Mouse (Mus musculus) neural tube, embryonic 12.5 days (tissue): ENCODE measurements around the gene Syk. TPM values are rescaled to one million over a fixed set of nuclear protein-coding genes. Genes with fewer than 3 reads are reported as not detected.

Experiments used
- ATAC-seq: fragments of 200-750 bp; cut with Nextera tagmentation; 2 replicates; pipeline ENCODE4 v1.8.0; 2017; ENCODE audit warnings: low read depth, mild to moderate bottlenecking, moderate TSS enrichment, moderate library complexity; ENCODE audit not compliant: low FRiP score
- H3K27ac ChIP-seq: fragments of 300-500 bp; sonication (generic); 2 replicates; pipeline ENCODE4 v1.5.1; 2016
- H3K27me3 ChIP-seq: fragments of 300-500 bp; sonication (generic); replicated peaks from 2 replicates; pipeline ENCODE4 v1.6.1; 2016; ENCODE audit warnings: mild to moderate bottlenecking
- H3K36me3 ChIP-seq: fragments of 300-500 bp; sonication (generic); 2 replicates; pipeline ENCODE4 v1.6.1; 2016; ENCODE audit warnings: mild to moderate bottlenecking
- H3K4me1 ChIP-seq: fragments of 300-500 bp; sonication (generic); 2 replicates; pipeline ENCODE4 v1.6.1; 2016
- H3K4me2 ChIP-seq: fragments of 300-500 bp; sonication (generic); replicated peaks from 2 replicates; pipeline ENCODE4 v1.6.1; 2016; ENCODE audit warnings: mild to moderate bottlenecking
- H3K4me3 ChIP-seq: fragments of 300-500 bp; sonication (generic); 2 replicates; pipeline ENCODE4 v1.5.1; 2016
- H3K9ac ChIP-seq: fragments of 300-500 bp; sonication (generic); 2 replicates; pipeline ENCODE4 v1.6.1; 2016; ENCODE audit warnings: mild to moderate bottlenecking
- H3K9me3 ChIP-seq: fragments of 300-500 bp; sonication (generic); 2 replicates; pipeline ENCODE4 v1.6.1; 2016; ENCODE audit warnings: mild to moderate bottlenecking
- WGBS: fragments of 180-500 bp; shearing (Covaris S2); methylation state at CpG from one replicate; pipeline ENCODE4 v1.1.7; 2016; 5-methylcytosine and 5-hydroxymethylcytosine counted together
- polyA plus RNA-seq: library from polyadenylated mRNA; unstranded; fragments of >200 nt; fragmentation: Nextera tagmentation; extraction: Ambion mirVana; gene quantifications from 2 replicates; pipeline ENCODE4 v1.2.1, GENCODE M21; 2016

The Syk gene
- polyA plus RNA-seq, 1 experiment from 2014 or later, result 3.0 TPM

DNA sequence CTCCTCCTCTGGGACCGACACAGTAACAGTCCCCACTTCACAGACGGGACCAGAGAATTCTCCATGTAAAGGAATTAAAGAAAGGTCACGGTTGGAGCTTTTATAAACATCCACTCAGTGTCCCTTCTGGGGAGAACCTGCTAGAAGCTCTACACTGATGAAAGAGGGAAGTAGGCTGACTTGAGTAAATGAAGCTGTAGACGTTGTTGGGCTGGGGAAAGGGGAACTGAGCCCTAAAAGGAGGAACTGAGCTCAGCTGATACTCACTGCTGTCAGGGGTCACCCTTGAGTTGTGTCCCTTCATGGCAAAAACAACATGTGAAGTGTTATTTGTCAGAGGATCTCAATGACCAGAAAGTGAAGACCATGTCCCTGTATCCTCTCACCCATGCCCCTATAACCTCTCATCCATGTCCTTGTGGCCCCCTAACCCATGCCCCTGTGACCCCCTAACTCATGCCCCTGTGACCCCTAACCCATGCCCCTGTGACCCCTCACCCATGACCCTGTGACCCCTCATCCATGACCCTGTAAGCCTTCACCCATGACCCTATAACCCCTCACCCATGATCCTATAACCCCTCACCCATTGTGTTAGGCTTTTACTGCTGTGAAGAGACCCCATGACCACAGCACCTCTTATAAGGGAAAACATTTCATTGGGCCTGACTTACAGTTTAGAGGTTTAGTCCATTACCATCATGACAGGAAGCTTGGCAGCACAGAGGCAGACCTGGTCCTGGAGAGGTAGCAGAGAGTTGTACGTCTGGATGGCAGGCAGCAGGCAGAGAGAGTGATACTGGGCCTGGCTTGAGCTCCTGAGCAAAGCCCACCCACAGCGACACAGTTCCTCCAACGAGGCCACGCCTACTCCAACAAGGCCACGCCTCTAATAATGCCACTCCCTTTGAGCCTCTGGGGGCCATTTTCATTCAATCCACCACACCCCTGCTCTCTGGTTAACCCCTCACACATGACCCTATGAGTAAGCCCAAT lies 10.2 kb upstream of the Syk start:
- no peak overlapping the region for H3K27ac ChIP-seq
- H3K36me3 ChIP-seq, result no peaks in the 10 kb centered on the region
- no peak overlapping the region for H3K9ac ChIP-seq
- no peak for ATAC-seq
- H3K9me3 ChIP-seq, result no peaks in the 10 kb centered on the region
- 79% methylated on average over 9 of the region's 9 CpGs for WGBS
- no peak overlapping the region for H3K4me2 ChIP-seq
- H3K27me3 ChIP-seq, result no peaks in the 10 kb centered on the region
- H3K4me1 ChIP-seq, result no peaks in the 10 kb centered on the region
- H3K4me3 ChIP-seq, result no peak overlapping the region

DNA sequence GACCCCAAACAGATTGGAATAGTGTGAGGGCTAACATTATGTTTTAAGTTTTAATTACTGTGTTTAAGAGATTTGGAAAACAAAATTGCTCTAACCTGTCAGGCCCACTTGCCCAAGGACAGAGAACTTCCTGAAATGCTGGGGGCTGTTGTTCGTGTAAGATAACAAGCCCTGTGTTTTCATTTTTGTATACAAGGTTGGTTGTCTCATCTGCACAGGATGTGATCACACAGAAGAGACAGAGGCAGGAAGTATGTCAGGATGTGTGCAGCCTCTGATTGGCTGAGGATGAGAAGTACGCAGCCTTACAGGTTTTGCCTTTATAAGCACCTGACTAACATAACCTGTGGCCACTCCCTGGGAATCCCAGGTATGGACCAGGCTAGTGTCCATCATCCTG lies 8.7 kb upstream of the Syk start:
- Histone ChIP-seq H3K27ac (no peak overlapping the region), H3K27me3 (no peaks in the 10 kb centered on the region), H3K36me3 (no peaks in the 10 kb centered on the region), H3K4me2 (no peak overlapping the region), H3K9me3 (no peaks in the 10 kb centered on the region), H3K4me1 (no peaks in the 10 kb centered on the region), H3K4me3 (no peak overlapping the region), H3K9ac (no peak overlapping the region)
- WGBS, result 94% methylated on average over 2 of the region's 2 CpGs
- ATAC-seq, result no peak

- no peak overlapping the region for H3K9ac ChIP-seq
- ATAC-seq, result no peak
- H3K4me3 ChIP-seq, result no peak overlapping the region
- no peak overlapping the region for H3K4me2 ChIP-seq
- no peaks in the 10 kb centered on the region for H3K36me3 ChIP-seq
- H3K27me3 ChIP-seq, result no peaks in the 10 kb centered on the region
- WGBS, result 82% methylated on average over 6 of the region's 6 CpGs
- H3K9me3 ChIP-seq, result no peaks in the 10 kb centered on the region
- no peaks in the 10 kb centered on the region for H3K4me1 ChIP-seq
- H3K27ac ChIP-seq, result no peak overlapping the region
Observed at GRCm38 (mm10) chr13:52575483-52575882, 7.5 kb upstream of the Syk start.

- no peaks in the 10 kb centered on the region for H3K27me3 ChIP-seq
- H3K4me2 ChIP-seq, result no peak overlapping the region
- no peak overlapping the region for H3K9ac ChIP-seq
- H3K4me1 ChIP-seq, result no peaks in the 10 kb centered on the region
- H3K36me3 ChIP-seq, result no peaks in the 10 kb centered on the region
- H3K9me3 ChIP-seq, result no peaks in the 10 kb centered on the region
- ATAC-seq, result no peak
- no peak overlapping the region for H3K27ac ChIP-seq
- no peak overlapping the region for H3K4me3 ChIP-seq
- 77% methylated on average over 7 of the region's 7 CpGs for WGBS
Observed at GRCm38 (mm10) chr13:52576021-52576614, 6.9 kb upstream of the Syk start.

DNA sequence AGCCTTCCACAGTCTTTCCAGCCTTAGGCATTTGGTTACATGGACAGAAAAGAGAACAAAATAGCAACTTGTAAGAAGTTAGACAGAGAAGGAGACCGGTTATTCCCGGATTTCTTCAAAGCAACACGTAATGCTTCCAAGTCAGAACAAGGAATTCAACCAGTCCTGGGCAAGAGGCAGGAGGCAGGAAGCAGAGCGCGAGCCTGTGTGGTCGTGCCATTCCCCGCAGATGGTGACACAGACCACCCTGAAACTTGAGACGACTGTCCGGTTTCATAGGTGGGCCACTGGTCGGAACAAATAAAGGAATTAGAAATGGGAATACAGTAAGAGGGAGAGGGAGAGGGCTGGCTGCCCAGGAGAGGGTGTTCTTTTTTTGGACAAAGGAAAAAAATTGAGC lies 6.1 kb upstream of the Syk start:
- no peak overlapping the region for H3K4me2 ChIP-seq
- H3K4me3 ChIP-seq, result no peak overlapping the region
- ATAC-seq, result no peak
- no peaks in the 10 kb centered on the region for H3K9me3 ChIP-seq
- no peak overlapping the region for H3K27ac ChIP-seq
- H3K4me1 ChIP-seq, result no peaks in the 10 kb centered on the region
- no peaks in the 10 kb centered on the region for H3K27me3 ChIP-seq
- H3K36me3 ChIP-seq, result no peaks in the 10 kb centered on the region
- H3K9ac ChIP-seq, result no peak overlapping the region
- 54% methylated on average over 10 of the region's 10 CpGs for WGBS

DNA sequence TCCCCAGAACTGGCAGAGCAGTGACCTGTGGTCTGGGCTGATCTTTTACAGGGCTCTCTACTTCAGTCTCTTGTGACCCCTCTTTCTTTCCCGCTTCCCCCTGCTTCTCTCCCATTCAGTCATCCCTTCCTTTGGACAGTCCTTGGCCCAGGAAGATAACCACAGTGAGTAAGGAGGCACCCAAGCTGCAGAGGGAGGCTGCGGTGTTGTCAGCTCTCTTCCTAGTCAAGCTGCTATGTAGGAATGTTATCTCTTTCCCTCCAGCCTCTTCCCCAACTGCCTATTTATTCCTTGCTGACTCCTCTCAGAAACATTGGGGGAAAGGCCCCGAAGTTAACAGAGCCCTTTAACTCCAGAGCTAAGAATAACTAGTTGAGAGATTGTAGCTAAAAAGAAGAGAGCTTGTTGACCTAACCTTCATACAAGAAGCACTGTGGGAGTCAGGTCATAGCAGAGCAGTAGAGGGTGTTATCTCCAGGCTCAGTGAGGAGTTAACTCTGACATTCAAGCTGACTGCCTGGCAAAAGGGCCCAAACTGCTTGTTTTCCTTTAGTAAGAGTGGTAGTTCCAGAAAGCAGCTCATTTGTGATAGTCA lies 5.5 kb upstream of the Syk start:
- ATAC-seq, result no peak
- H3K9me3 ChIP-seq, result no peaks in the 10 kb centered on the region
- no peak overlapping the region for H3K27ac ChIP-seq
- no peaks in the 10 kb centered on the region for H3K4me1 ChIP-seq
- no peak overlapping the region for H3K9ac ChIP-seq
- H3K4me2 ChIP-seq, result no peak overlapping the region
- H3K27me3 ChIP-seq, result peaks cover 1% of the 10 kb centered on the region
- H3K36me3 ChIP-seq, result no peaks in the 10 kb centered on the region
- 85% methylated on average over 3 of the region's 3 CpGs for WGBS
- no peak overlapping the region for H3K4me3 ChIP-seq

- H3K9ac ChIP-seq, result no peak overlapping the region
- H3K4me1 ChIP-seq, result peaks cover 4% of the 10 kb centered on the region; the same call in 1 of the 2 replicates
- no peaks in the 10 kb centered on the region for H3K9me3 ChIP-seq
- H3K4me3 ChIP-seq, result no peak overlapping the region
- H3K4me2 ChIP-seq, result no peak overlapping the region
- no peaks in the 10 kb centered on the region for H3K36me3 ChIP-seq
- no peak overlapping the region for H3K27ac ChIP-seq
- 38% methylated on average over 4 of the region's 4 CpGs for WGBS
- H3K27me3 ChIP-seq, result peaks cover 6% of the 10 kb centered on the region
- no peak for ATAC-seq
Observed at GRCm38 (mm10) chr13:52577939-52578338, 5.0 kb upstream of the Syk start.

DNA sequence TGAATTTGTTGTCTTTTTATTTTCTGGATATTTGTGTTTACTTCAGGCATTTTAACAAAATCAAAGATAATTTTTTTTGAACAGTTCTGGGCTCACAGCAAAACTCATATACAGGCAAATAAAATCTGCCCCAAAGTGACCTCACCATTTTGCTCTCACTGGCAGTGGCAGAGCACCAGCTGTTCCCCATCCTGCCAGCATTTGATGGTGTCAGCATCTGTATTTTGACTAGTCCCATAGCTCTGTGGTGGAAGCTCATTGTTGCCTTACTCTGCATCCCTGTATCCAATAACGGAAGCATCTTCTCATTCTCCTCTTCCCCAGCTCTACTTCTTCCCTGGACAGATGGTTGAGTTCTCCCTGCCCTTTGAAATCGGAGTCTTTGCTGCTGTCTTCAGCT lies 4.2 kb upstream of the Syk start:
- 70% methylated on average over 2 of the region's 2 CpGs for WGBS

GRCm38 (mm10) chr13:52582506-52582877 lies 481 bp upstream of the Syk start:
- H3K4me2 ChIP-seq, result peak overlapping the region; percentile 98
- ATAC-seq, result no peak
- H3K9ac ChIP-seq, result no peak overlapping the region
- no peak overlapping the region for H3K27ac ChIP-seq
- H3K36me3 ChIP-seq, result no peaks in the 10 kb centered on the region
- peaks cover 21% of the 10 kb centered on the region for H3K27me3 ChIP-seq
- peaks cover 9% of the 10 kb centered on the region; the same call in 1 of the 2 replicates for H3K4me1 ChIP-seq
- no peaks in the 10 kb centered on the region for H3K9me3 ChIP-seq
- 22% methylated on average over 9 of the region's 9 CpGs for WGBS
- no peak overlapping the region; the same call in 1 of the 2 replicates for H3K4me3 ChIP-seq

More for the DNA sequence above, 4.2 kb upstream of the Syk start:
- H3K4me2 ChIP-seq, result no peak overlapping the region
- H3K27ac ChIP-seq, result no peak overlapping the region
- H3K4me3 ChIP-seq, result no peak overlapping the region
- peaks cover 13% of the 10 kb centered on the region for H3K27me3 ChIP-seq
- H3K4me1 ChIP-seq, result peaks cover 9% of the 10 kb centered on the region; the same call in 1 of the 2 replicates
- H3K9ac ChIP-seq, result no peak overlapping the region
- ATAC-seq, result no peak
- H3K9me3 ChIP-seq, result no peaks in the 10 kb centered on the region
- H3K36me3 ChIP-seq, result no peaks in the 10 kb centered on the region

DNA sequence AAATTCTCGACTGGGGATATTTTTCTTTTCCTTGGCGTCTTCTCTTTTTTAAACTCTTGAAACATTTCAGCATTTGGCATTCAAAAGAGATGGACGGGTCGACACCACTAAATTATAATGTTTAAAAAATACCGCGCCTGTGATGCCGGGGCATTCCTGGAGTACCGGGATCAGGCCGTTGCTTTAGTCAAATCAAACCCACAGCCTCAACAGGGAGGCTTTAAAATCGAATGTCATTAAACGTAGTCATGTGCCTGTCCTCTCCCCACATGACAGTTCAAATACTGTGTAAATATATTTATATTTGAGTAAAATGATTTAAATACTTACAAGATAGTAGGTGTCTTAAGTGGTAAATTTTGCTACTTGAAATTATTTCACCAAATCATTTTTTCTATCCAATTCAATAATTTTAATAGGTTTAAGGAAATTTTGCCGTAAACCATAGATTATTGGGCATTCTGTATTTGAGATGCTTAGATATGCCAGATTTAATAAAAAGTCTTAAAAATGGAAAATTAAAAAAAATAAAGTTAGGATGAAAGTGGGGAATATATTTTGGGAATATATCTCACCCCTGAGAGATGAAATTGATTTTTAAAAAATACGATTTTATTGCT lies 1.1 kb downstream of the Syk start:
- ATAC-seq, result no peak
- Histone ChIP-seq H3K9ac (no peak overlapping the region), H3K36me3 (no peaks in the 10 kb centered on the region), H3K9me3 (no peaks in the 10 kb centered on the region), H3K27me3 (peaks cover 21% of the 10 kb centered on the region), H3K4me1 (peaks cover 9% of the 10 kb centered on the region; the same call in 1 of the 2 replicates), H3K4me3 (no peak overlapping the region), H3K4me2 (peak overlapping the region; percentile 98), H3K27ac (no peak overlapping the region)
- WGBS, result 22% methylated on average over 13 of the region's 13 CpGs

DNA sequence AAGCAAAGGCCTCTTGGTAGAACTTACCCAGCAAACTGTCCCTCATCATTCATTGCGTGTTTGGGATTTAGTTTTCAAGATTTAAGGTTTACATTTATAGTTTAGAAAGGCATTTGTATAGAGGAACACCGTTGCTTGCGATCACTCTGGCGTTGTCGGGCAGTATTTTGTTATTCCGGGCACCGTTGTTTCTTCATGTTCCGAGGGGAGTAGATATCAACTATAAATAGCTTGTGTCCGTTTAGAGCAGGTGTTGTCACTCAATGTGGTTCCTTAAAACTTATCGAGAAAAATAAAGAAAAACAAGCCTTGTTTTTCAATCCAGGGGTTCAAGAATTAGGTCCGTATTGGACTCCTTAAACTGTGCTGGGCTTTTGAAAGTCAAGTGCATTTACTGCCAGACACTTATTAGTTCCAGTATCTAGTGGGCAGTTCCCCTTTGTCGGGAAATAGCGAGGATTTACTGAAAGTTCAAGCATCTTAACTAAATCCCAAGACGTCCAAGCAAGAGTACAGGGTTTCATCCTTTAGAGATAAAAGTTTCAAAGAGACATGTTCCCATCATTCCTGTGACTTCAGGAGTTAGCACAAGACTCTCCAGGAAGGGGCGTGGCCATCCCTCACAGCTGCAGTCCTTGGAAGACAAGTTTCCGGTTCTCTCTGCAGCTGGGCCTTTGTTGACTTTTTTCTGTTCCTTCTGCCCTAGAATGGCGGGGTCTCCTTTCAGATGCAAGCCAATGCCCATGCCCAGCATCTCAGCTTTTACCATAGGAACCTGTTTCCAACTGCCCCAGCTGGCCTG lies 1.9 kb downstream of the Syk start:
- Histone ChIP-seq H3K36me3 (no peaks in the 10 kb centered on the region), H3K4me1 (peaks cover 9% of the 10 kb centered on the region; the same call in 1 of the 2 replicates), H3K27me3 (peaks cover 21% of the 10 kb centered on the region), H3K27ac (no peak overlapping the region), H3K4me3 (no peak overlapping the region), H3K4me2 (no peak overlapping the region), H3K9me3 (no peaks in the 10 kb centered on the region), H3K9ac (no peak overlapping the region)
- 72% methylated on average over 17 of the region's 17 CpGs for WGBS
- no peak for ATAC-seq
